Mouse (Mus musculus) 3134 (cell line): Measurements from ENCODE around the gene Pcmt1.
A peak's percentile ranks its signal among the peaks of the same experiment; 100 is the strongest.

Experiments used
- DNase-seq: peaks from one replicate; pipeline ENCODE4 v3.0.0-alpha.2; 2011; ENCODE audit warnings: low spot score; ENCODE audit not compliant: insufficient read length; ENCODE audit errors: extremely low read depth

The Pcmt1 gene

GRCm38 (mm10) chr10:7680731-7681301 is at the start of gene Pcmt1, which contains the start of gene Lats1:
Gene Pcmt1, minus strand, starts transcription at chr10:7681136.
Gene Lats1, plus strand, starts transcription at chr10:7681214.
- peak; percentile 84 for DNase-seq

- DNase-seq = no peak
Measured at GRCm38 (mm10) chr10:7727011-7727410, 46.1 kb upstream of the Pcmt1 start.

- no peak for DNase-seq
Measured at GRCm38 (mm10) chr10:7726501-7726812, 45.5 kb upstream of the Pcmt1 start.

GRCm38 (mm10) chr10:7725751-7726500 is 45.0 kb upstream of the Pcmt1 start, which contains the start of gene Katna1:
Gene Katna1, plus strand, starts transcription at chr10:7726000.
- DNase-seq = peak; percentile 96

- no peak for DNase-seq
Measured at GRCm38 (mm10) chr10:7715056-7715455, 34.1 kb upstream of the Pcmt1 start.

- no peak for DNase-seq
Measured at GRCm38 (mm10) chr10:7712506-7712905, 31.6 kb upstream of the Pcmt1 start.

- DNase-seq = no peak
Measured at GRCm38 (mm10) chr10:7710121-7710520, 29.2 kb upstream of the Pcmt1 start.

- no peak for DNase-seq
Measured at GRCm38 (mm10) chr10:7702586-7702985, 21.6 kb upstream of the Pcmt1 start.

GRCm38 (mm10) chr10:7700120-7700519 is 19.2 kb upstream of the Pcmt1 start:
- no peak for DNase-seq

- DNase-seq = no peak
Measured at GRCm38 (mm10) chr10:7695286-7695685, 14.3 kb upstream of the Pcmt1 start.

GRCm38 (mm10) chr10:7686902-7687301 is 6.0 kb upstream of the Pcmt1 start:
- DNase-seq = no peak

- no peak for DNase-seq
Measured at GRCm38 (mm10) chr10:7682249-7682648, 1.3 kb upstream of the Pcmt1 start.

GRCm38 (mm10) chr10:7681343-7682025 is 548 bp upstream of the Pcmt1 start:
- DNase-seq = peak; percentile 78

- no peak for DNase-seq
Measured at GRCm38 (mm10) chr10:7673673-7674072, 7.3 kb downstream of the Pcmt1 start.

GRCm38 (mm10) chr10:7667342-7667802 is 13.6 kb downstream of the Pcmt1 start, which contains the start of gene Nup43:
Gene Nup43, plus strand, starts transcription at chr10:7667503.
- DNase-seq = peak; percentile 84

GRCm38 (mm10) chr10:7664889-7665288 is 16.0 kb downstream of the Pcmt1 start:
- no peak for DNase-seq

GRCm38 (mm10) chr10:7664027-7664526 is 16.9 kb downstream of the Pcmt1 start:
- DNase-seq = no peak

- DNase-seq = peak; percentile 89
Measured at GRCm38 (mm10) chr10:7663159-7664026, 17.5 kb downstream of the Pcmt1 start.

GRCm38 (mm10) chr10:7662471-7663141 is 18.3 kb downstream of the Pcmt1 start:
- peak; percentile 84 for DNase-seq

GRCm38 (mm10) chr10:7651057-7651456 is 29.9 kb downstream of the Pcmt1 start:
- no peak for DNase-seq
